Mouse (Mus musculus): ENCODE measurements at regions not wholly inside any gene's neighbourhood (a gene's known extent, or its start where the extent isn't known, plus 50 kb on each side); places are given as distances from the start of the nearest gene placed in this dataset.

DNA sequence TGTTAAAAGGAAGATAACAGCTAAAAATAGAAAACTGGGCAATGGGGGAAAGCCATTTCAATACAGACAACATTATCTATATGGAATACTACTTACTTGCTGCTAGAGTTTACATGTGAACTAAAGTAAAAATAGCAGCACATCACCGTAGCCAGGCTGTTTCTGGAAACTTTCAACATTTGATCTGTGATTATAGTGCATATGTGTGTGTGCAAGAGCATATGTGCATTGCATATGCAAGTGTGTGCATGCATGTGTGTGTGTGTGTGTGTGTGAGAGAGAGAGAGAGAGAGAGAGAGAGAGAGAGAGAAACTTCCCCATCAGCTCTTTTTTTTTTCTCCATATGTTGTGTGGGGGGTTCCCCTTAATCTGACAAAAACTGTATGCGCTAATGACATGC is 317.7 kb downstream of the Gsdmc2 start:
- DNase-seq: no peak

DNA sequence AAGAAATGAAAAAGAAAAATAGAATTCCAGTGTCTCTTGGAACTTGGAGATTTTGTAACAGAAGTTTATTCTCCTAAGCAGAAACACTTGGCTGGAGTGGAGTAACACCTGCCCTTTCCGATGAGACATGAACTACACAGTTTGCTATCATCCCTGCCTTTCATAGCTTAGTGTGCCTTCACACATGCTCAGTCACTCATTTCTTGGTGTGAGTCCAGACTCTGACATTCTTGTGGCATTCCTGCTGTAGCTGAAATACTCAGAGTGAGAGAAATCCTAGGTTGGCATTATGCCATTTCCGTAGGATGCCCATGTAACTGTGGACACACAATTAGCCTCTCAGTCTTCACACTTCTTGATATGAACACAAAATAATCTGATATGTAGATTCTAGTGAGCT is 318.2 kb downstream of the Gsdmc2 start:
- no peak for DNase-seq

- no peak for DNase-seq
Observed at GRCm38 (mm10) chr15:63517301-63517700, 327.7 kb downstream of the Gsdmc2 start.

DNA sequence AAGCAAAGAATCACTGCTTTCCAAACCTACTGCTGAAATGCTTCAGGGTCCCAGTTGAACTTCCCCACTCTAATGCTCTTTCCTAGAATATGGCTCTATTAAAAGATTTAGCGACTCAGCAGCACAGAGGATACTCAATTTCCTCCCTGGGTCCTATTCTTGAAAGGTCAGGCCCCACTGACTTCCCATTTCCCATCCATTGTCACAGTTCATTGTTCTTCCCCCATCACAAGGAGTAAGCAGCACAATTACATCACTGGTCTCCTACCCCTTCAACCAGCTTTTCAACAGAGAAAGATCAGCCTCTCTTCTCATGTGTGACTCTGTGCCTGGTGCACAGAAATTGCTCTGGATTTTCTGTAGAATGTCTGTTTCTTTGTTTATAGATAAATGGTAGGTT is 344.5 kb downstream of the Gsdmc2 start:
- DNase-seq: no peak

DNA sequence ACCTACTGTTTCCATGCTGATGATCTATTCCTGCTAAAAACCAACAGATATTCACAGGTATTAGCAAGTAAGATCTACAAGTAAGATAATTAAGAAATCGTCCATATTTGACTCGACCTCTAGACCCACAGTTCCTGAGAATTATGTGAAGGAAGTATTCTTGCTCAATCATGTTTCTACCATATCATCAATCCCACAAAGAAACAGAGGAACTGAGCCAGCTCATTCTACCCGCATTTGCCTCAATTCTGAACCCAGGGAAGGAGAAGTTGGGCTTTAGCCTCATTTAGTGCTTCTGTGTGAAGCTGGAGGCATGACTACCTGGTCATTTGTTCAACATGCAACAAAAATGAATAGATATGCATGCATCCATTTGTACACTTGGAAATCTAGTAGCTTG is 346.5 kb downstream of the Gsdmc2 start:
- no peak for DNase-seq

- DNase-seq: no peak
Observed at GRCm38 (mm10) chr15:63497207-63497606, 347.8 kb downstream of the Gsdmc2 start.

- no peak for DNase-seq
Observed at GRCm38 (mm10) chr15:63484910-63485309, 360.1 kb downstream of the Gsdmc2 start.

- DNase-seq: no peak
Observed at GRCm38 (mm10) chr15:63484217-63484887, 360.6 kb downstream of the Gsdmc2 start.

GRCm38 (mm10) chr15:63479270-63479805 is 365.6 kb downstream of the Gsdmc2 start:
- DNase-seq: no peak

GRCm38 (mm10) chr15:63466916-63467315 is 378.1 kb downstream of the Gsdmc2 start:
- DNase-seq: no peak

DNA sequence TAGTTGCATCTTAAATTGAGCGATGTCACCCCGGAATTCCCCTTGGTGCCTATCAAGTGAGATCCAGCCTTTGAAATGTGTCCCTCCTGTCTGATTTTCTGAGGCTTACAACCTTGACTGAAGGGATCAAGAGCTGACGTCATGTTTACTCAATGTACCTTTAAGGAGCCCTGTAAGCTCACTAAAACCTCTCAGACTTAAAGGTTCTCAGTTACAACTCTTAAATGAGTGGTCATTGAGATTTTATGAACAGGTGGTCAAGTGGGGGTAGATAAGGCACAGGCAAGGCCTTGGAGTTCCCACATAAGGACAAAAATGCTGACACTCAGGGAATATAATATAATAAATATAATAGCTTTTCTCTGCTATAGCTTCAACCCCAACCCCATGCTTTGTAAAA is 392.4 kb downstream of the Gsdmc2 start:
- DNase-seq: no peak

GRCm38 (mm10) chr15:63446288-63446687 is 398.7 kb downstream of the Gsdmc2 start:
- no peak for DNase-seq

DNA sequence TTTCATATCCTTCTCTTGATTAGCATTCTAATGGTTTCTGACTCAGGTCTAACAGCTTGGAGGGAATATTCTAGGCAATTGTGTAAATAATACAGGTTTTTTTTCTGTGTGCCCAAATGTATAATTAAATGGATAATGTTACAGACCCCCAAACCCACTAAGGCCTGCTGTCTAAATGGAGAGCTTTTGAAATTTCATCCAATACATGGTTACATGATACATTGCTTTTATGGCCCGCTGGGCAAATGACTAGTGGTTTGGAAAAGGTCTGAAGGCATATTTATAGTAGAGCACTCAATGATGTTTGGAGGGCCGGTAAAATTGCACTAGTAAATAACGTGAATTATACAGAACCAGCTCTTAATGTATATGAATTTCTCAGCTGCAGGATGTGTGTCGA is 400.0 kb downstream of the Gsdmc2 start:
- no peak for DNase-seq

- no peak for DNase-seq
Observed at GRCm38 (mm10) chr15:63442146-63442780, 402.7 kb downstream of the Gsdmc2 start.

- DNase-seq: no peak
Observed at GRCm38 (mm10) chr15:63412649-63413048, 432.3 kb downstream of the Gsdmc2 start.

GRCm38 (mm10) chr15:63411771-63412118 is 433.2 kb downstream of the Gsdmc2 start:
- DNase-seq: no peak

DNA sequence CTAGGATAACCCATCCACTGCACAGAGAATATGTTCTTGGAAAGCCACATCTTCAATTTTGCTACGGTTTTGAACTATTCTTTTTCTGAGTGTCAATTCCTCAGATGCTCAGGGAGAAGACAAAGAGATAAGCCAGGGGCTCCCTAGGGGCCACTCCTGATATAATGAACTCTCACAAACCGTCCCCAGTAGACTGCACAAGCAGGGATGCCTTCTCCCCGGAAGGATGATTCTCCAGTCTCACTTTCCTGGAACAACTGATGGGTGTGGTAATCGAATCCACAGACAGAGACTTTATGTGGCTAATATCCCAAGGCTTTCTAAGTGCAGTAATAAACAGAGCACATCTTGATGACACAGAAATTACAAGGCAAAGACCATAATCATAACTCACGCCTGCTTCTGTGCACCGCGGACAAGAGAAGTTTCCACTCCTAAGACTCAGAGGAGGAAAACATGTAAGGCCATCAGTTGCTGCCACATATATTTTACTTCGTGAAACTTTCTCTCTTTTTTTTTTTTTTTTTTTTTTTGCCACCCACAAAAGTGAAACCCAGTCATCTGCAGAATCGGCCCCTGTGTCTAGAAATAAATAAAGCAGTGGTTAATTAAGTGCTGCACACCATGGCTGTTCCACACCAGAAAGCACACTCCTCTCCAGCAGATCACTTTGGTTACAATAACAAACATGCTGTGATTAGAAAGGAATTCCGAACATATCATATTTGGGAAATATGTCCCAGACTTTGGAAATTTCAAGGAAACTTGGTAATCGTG is 433.8 kb downstream of the Gsdmc2 start:
- DNase-seq: no peak

- DNase-seq: no peak
Observed at GRCm38 (mm10) chr15:63400445-63400844, 444.5 kb downstream of the Gsdmc2 start.

- DNase-seq: no peak
Observed at GRCm38 (mm10) chr15:63400011-63400410, 445.0 kb downstream of the Gsdmc2 start.

- DNase-seq: no peak
Observed at GRCm38 (mm10) chr15:63397485-63397884, 447.5 kb downstream of the Gsdmc2 start.

- DNase-seq: no peak
Observed at GRCm38 (mm10) chr15:63377258-63377657, 467.7 kb downstream of the Gsdmc2 start.

DNA sequence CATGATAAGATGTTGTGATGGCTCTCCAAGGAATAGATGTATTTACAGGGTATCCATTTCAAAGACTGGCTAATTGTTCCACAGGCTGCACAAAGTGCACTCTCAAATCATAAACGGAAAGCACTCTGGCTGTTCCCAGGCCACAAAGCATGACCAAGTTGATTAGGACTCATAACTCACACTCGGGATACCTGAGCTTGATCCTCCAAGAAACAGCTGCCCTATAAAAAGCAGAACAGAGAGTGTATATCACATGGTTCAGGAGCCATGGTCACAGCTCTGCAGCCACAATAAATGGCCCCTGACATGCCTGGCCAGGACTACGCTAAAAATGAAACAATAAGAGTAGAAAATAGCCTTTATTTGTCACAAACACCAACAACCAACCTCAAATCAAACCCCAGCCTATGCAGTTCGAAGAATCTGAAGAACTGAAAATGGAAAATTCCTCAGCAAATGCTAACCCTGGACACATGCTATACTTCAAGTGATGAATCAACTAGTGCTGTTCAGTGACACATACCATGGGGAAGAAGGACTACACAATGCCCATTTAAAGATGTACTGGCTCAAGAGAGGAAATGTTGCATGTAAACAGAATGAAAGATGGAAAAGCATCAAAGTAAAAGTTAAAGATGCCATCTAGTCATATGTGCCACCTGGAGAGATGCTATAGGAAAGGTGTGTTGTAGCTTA is 473.5 kb downstream of the Gsdmc2 start:
- no peak for DNase-seq

DNA sequence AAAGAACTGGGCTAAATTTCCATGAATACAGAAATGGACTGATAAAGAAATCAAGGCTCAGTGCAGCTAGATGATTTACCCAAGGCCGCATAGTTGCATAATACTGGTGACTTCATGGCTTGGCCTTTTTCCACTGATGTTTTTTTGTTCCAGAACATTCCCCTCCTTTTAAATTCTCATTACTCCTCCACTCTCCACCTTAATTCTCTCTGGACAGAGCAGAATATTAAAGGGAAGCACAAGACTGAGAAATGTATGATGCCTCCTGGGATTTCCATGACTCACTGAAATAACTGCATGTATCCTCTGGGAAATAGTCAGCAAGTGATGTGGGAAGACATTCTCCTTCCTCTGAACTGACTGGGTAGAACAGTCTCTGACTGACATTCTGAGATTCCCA is 480.5 kb downstream of the Gsdmc2 start:
- DNase-seq: no peak

Measured in liver (tissue).